Mouse (Mus musculus): ENCODE data around the gene Fzr1.

DNA sequence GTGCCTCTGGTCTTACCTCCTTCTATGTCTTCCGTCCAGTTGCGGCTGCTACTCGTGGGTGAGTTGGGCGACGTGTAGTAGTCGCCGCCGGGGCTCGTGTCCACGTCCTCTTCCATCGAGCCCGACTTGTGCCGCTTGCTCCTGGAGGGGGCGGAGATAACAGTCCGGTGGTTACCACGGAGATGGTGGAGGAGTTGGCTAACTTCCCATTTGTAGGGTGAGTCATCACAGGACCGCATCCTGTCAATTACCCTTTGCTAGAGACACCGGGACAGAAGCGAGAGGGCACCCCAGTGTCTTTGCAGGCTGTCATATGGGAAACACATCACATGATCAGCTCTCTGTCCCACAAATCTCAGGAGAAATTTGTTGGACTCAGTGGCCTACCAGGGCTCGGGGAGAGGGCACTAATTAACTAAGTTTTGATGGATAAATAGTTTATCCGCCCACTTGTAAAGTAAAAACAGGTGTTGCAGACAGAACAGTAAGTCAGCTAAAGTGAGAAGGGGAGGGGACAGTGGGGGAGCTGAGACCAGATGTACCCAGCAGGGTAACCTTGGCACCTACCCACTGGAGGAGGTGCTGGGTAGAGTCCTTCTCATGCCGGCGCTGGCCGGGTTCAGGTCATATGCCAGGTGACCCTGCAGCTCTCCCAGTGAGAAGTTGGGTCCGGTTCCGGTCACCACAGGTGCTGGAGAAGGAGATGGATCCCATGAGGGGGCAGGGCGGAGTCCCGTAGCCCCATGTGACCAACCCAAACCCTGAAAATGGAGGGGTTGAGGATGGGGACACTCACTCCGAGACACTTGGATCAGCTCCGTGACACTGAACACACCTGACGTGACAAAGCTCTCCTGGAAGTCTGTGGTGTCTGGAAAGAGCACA lies 29.5 kb upstream of the Fzr1 start:
- TF ChIP-seq CTCF (conservative IDR thresholded peaks at IDR 0.05 in 1 of 2, IDR thresholded peaks at IDR 0.05 in 1 of 2; ENCODE audit: low read depth in 2 of 2, low read length in 2 of 2) (no peak), POLR2A (IDR thresholded peaks at IDR 0.05; ENCODE audit: low read depth, low read length) (no peak), ZNF384 (IDR thresholded peaks at IDR 0.05; ENCODE audit: low read depth, low read length) (no peak), CHD2 (IDR thresholded peaks at IDR 0.05; ENCODE audit: low read length) (no peak), ZKSCAN1 (IDR thresholded peaks at IDR 0.05; ENCODE audit: borderline replicate concordance, low read depth, low read length) (no peak), MAX (IDR thresholded peaks at IDR 0.05; ENCODE audit: low read length) (no peak), TCF12 (IDR thresholded peaks at IDR 0.05; ENCODE audit: low read depth, low read length) (no peak), HCFC1 (IDR thresholded peaks at IDR 0.05; ENCODE audit: low read depth, low read length) (no peak)
